Mouse (Mus musculus) layer of hippocampus, postnatal 14 days (tissue): ENCODE results near the gene Slc16a4. TPM values are rescaled to one million over a fixed set of nuclear protein-coding genes. Genes with fewer than 3 reads are reported as not detected.

Experiments
- DNase-seq, 2 experiments: peaks; one replicate each; pipeline ENCODE4 v3.0.0; 2021 to 2022; ENCODE audit warnings: low spot score in 2 of 2, mixed read lengths in 1 of 2
- long read RNA-seq, 2 experiments: library from polyadenylated mRNA; stranded (forward); transcript quantifications; one replicate each; pipeline ENCODE4 v2.0.0; 2021
- total RNA-seq, 2 experiments: library from RNA; stranded (reverse); gene quantifications; 2 replicates each; pipeline ENCODE4 v1.2.3; 2021

Gene Slc16a4
- 1 to 10 TPM; 2.6 to 3.5 TPM for total RNA-seq
- long read RNA-seq, experiment 1, partial matches to known transcripts, result 0 of 1 reads
- long read RNA-seq, experiment 1, other reads (novel, unspliced or antisense), result 0 of 1 reads
- long read RNA-seq, experiment 2, transcript Slc16a4-201 (9 exons, 2,248 nt), result major isoform, 6 of 8 reads
- long read RNA-seq, experiment 2, partial matches to known transcripts, result 0 of 8 reads
- long read RNA-seq, experiment 2, other reads (novel, unspliced or antisense), result 0 of 8 reads

GRCm38 (mm10) chr3:107290764-107291381 lies at the start of gene Slc16a4:
Slc16a4 (plus strand) TSS chr3:107291230.
- no peak for DNase-seq

- DNase-seq, result no peak
Observed at GRCm38 (mm10) chr3:107241389-107242094, 49.5 kb upstream of the Slc16a4 start.

GRCm38 (mm10) chr3:107246876-107247275 lies 44.2 kb upstream of the Slc16a4 start:
- DNase-seq, result no peak

- no peak for DNase-seq
Observed at GRCm38 (mm10) chr3:107249042-107249441, 42.0 kb upstream of the Slc16a4 start.

GRCm38 (mm10) chr3:107250320-107250719 lies 40.7 kb upstream of the Slc16a4 start:
- DNase-seq, result no peak

GRCm38 (mm10) chr3:107252035-107252434 lies 39.0 kb upstream of the Slc16a4 start:
- no peak for DNase-seq

- DNase-seq, result no peak
Observed at GRCm38 (mm10) chr3:107253925-107254324, 37.1 kb upstream of the Slc16a4 start.

GRCm38 (mm10) chr3:107255992-107256391 lies 35.0 kb upstream of the Slc16a4 start:
- DNase-seq, result no peak

- DNase-seq, result no peak
Observed at GRCm38 (mm10) chr3:107256724-107257123, 34.3 kb upstream of the Slc16a4 start.

GRCm38 (mm10) chr3:107257924-107258323 lies 33.1 kb upstream of the Slc16a4 start:
- peak in 1 of 2 experiments; percentile 49 for DNase-seq

- peak; percentile 37 to 52 for DNase-seq
Observed at GRCm38 (mm10) chr3:107260956-107261850, 29.8 kb upstream of the Slc16a4 start.

- DNase-seq, result peak in 1 of 2 experiments; percentile 55
Observed at GRCm38 (mm10) chr3:107261851-107262165, 29.2 kb upstream of the Slc16a4 start.

- DNase-seq, result no peak
Observed at GRCm38 (mm10) chr3:107266814-107267345, 24.1 kb upstream of the Slc16a4 start.

GRCm38 (mm10) chr3:107272433-107272832 lies 18.6 kb upstream of the Slc16a4 start:
- no peak for DNase-seq

GRCm38 (mm10) chr3:107273820-107274219 lies 17.2 kb upstream of the Slc16a4 start:
- DNase-seq, result peak; percentile 72 to 84

- no peak for DNase-seq
Observed at GRCm38 (mm10) chr3:107275351-107275750, 15.7 kb upstream of the Slc16a4 start.

GRCm38 (mm10) chr3:107275996-107276395 lies 15.0 kb upstream of the Slc16a4 start:
- DNase-seq, result no peak

- no peak for DNase-seq
Observed at GRCm38 (mm10) chr3:107276626-107277025, 14.4 kb upstream of the Slc16a4 start.

- DNase-seq, result peak; percentile 85 to 91
Observed at GRCm38 (mm10) chr3:107278479-107279269, 12.4 kb upstream of the Slc16a4 start, which contains the start of gene Lamtor5. Lamtor5 (plus strand) TSS chr3:107278858.

GRCm38 (mm10) chr3:107286123-107286522 lies 4.9 kb upstream of the Slc16a4 start:
- DNase-seq, result no peak
